Mouse (Mus musculus) liver, embryonic 14.5 days (tissue): Measurements from ENCODE around the gene Dolpp1.

Source experiments
- CTCF ChIP-seq: IDR thresholded peaks from 2 replicates; pipeline ENCODE4 v1.5.1; 2016; ENCODE audit warnings: antibody characterized with exemption, low read depth, control low read depth
- EP300 ChIP-seq: IDR thresholded peaks from 2 replicates; pipeline ENCODE4 v1.6.1; 2016; ENCODE audit warnings: antibody characterized with exemption, low read depth

GRCm38 (mm10) chr2:30392114-30392576 lies at the start of gene Dolpp1:
- TF ChIP-seq CTCF (no peak), EP300 (peak; percentile 67)
